Mouse (Mus musculus) left cerebral cortex, adult 9 months (tissue): ENCODE results near the gene Hbb-bh2.
"Not testable (repeated sequence)": the region's sequence is repeated elsewhere in the genome, so short reads cannot be mapped to it uniquely, and the experiment has no call there.

ENCODE experiments used
- DNase-seq, 2 experiments: peaks; one replicate each; pipeline ENCODE4 v3.0.0; 2022; ENCODE audit warnings: low spot score in 2 of 2

The Hbb-bh2 gene

DNA sequence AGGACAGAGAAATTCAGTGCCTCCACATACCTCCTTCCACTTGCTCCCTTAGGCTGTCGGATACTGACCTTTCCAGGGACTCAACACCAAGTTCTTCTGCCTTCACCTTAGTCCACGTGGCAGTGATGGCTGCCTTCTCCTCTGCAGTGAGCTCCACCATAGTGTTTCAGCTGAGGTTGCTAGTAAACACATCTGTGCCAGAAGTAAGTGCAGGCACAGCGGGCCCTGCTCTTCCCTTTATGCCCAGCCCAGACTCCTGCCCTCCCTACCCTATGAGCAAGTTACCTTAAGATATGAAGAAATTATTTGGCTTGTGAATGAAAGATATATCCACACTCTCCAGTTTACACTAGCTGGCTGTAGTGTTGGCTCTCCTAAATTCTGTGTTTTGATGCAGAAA lies at the start of gene Hbb-bh2:
Gene Hbb-bh2 (minus strand): TSS at position 253 of the 400 bp plus-strand sequence.
- no peak for DNase-seq

- no peak for DNase-seq
Observed at GRCm38 (mm10) chr7:103886152-103886551, 45.8 kb upstream of the Hbb-bh2 start, which contains the start of gene Olfr66. Gene Olfr66 (minus strand): TSS chr7:103886252.

GRCm38 (mm10) chr7:103877093-103877492 lies 36.8 kb upstream of the Hbb-bh2 start:
- no peak for DNase-seq

DNA sequence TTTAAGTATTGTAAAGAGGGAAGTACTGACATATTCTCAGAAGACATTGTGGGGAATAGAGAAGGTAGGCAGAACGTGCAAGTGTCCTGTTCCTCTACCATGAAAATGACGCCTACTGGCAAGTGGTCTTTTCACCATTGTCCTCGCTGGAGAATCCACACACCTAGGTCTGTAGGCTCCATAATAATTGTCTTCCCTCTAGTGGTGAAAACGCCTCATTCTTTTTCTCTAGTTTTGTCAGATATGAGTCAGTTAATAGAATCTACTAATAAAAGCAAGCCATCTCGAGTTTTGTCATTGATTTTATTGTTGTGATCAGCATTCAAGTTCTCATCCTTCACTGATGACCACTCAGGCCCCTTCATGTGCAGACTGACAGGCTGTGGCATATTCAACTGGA lies 34.1 kb upstream of the Hbb-bh2 start:
- DNase-seq: no peak

GRCm38 (mm10) chr7:103873064-103873463 lies 32.7 kb upstream of the Hbb-bh2 start:
- peak in 1 of 2 experiments; percentile 3 for DNase-seq

GRCm38 (mm10) chr7:103870667-103871066 lies 30.3 kb upstream of the Hbb-bh2 start:
- DNase-seq: no peak

DNA sequence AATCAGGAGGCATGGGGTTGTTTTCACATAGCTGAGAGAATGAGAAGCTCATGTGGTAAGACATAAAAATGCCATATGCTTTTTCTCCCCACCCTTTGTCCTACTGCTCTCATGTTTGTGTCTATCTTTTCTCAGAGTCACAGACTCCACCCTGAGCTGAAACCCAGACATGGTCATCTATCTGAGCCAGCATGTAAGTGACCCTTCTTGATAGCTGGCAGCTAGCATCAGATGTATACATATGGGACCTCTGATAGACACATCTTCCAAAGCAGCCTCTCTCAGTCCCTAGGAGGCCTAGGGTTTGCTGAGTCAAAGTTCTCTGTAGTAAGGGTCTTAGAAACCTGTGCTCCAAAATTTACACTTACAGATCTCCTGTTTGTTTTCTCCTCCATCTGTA lies 25.4 kb upstream of the Hbb-bh2 start:
- DNase-seq: no peak

DNA sequence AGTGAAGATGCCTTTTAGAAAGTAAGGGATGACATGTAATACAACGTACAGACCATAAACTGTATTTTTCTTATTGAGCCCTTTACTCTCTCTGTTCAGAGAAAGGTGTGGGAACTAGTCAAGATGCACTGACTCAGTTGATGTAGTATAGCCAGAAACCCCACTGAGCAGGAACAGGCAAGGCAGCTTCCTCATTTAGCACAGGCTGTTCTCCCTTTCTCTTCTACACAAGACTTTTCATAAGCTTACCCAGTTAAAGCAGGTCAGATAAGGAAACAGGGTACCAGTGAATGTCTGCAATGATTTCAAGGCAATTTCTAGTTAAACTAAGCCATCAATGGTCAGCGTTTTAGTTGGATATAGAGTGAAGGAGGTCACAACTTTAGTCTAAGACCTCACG lies 21.2 kb upstream of the Hbb-bh2 start:
- no peak for DNase-seq

DNA sequence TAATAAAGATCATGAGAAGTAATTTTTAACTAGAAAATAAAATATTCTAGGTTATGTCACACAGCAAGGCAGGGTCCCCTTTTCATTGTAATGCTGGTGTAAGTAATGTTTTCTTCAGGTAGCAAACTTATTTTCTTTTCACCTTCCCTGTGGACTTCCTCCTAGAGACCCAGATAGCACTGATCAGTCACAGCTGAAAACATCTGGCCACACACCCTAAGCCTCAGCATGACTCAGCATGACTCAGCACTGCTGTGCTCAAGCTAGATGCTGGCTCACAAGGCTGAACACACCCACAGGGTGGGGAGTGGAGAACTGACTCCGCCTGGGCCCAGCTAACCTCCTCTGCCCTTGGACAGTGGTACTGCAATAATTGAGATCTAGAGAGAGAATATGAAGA lies 20.5 kb upstream of the Hbb-bh2 start:
- no peak for DNase-seq

DNA sequence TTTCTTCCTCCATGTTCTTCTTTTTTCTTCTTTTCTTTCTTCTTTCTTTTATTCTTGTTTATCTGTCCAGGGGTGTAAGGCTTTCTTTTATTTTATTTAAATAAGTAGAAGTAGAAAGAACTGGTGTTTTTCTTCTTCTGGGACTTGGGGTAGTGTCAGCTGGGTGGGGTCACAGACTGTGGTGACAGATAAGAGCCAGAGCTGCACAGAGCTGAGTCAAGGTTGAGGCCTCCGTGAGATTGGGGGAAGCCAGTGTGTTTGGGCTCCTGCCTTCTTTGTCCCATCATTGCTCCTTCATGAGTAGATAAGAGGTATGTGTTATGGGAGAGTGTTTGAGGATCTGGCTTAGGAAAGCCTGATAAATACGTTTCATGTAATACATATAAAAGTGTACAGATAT lies 18.8 kb upstream of the Hbb-bh2 start:
- DNase-seq: no peak

GRCm38 (mm10) chr7:103854669-103855068 lies 14.3 kb upstream of the Hbb-bh2 start:
- no peak for DNase-seq

DNA sequence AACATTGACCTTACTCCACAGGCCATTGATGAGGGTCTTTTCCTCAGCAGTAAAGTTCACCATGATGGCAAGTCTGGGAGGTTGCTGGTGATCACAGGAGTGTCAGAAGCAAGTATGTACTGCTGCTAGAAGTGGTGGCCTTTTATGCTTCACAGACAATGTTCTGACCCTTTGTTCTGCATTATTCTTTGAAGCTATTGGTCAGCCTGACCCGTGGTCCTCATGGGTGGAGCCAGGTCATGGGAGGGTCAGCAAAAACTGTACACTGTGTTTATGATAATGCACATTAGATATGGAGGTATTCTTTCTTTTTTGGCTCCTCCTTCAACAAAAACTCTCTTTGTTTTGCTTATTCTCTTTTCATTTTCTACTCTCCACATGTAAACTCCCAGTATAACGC lies 12.8 kb upstream of the Hbb-bh2 start, which contains the start of gene Hbb-y:
Gene Hbb-y (minus strand): TSS at position 127 of the 400 bp plus-strand sequence.
- DNase-seq: no peak

DNA sequence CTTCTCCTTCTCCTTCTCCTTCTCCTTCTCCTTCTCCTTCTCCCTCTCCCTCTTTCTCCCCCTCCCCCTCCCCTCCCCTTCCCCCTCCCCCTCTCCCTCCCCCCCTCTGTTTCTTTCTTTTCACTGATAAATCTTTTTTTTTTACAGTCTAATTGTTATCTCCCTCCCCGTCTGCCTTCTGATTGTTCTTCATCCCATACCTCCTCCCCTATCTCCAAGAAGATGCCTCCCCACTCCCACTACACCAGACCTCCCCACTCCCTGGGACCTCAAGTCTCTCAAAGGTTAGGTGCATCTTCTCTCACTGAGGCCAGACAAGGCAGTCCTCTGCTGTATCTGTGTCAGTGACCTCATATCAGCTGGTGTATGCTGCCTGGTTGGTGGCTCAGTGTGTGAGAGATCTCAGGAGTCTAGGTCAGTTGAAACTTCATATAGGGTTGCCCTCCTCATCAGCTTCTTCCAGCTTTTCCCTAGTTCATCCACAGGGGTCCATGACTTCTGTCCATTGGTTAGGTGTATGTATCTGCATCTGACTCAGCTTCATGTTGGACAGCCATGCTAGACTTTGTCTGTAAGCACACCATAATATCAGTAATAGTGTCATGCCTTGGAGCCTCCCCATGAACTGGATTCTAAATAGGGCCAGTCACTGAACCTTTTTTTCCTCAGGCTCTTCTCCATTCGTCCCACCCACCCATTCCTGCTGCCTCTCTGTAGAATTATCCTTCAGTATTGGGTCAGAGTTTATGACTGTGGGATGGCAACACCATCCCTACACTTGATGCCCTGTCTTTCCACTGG lies 4.4 kb upstream of the Hbb-bh2 start:
- DNase-seq: no peak

DNA sequence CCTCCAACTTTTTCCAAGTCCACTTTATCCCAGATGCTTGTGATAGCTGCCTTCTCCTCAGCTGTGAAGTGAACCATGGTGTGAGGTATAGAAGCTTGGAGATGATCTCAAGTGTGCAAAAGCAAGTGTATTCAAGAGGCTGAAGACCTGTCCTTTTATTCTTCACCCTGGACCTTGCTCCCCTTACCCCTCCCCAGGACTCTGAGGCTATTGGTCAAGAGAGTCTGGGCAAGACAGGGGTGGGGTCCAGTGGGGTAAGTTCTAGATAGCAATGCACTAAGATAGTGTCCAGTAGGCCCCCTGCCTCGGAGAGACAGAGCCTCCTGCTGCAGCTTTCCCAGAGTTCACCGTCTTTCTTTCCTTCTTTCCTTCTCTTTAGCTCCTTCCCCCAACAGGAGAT lies 2.7 kb upstream of the Hbb-bh2 start, which contains the start of gene Hbb-bh1:
Gene Hbb-bh1 (minus strand): TSS at position 131 of the 400 bp plus-strand sequence.
- DNase-seq: no peak

DNA sequence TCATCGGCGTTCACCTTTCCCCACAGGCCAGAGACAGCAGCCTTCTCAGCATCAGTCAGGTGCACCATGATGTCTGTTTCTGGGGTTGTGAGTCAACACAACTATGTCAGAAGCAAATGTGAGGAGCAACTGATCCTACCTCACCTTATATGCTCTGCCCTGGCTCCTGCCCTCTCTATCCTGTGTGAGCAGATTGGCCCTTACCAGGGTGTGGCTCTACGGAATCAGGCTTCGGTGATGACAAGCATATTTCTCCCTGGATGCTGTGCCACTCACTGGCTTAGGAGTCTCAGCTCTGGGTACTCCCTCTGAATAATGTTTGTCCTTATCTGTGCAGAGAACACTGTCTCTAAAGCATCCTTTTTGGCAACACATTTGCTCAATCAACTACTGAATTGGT lies 12.5 kb downstream of the Hbb-bh2 start, which contains the start of gene Hbb-bs:
Gene Hbb-bs (minus strand): TSS at position 289 of the 400 bp plus-strand sequence.
- DNase-seq: no peak

GRCm38 (mm10) chr7:103827139-103827538 lies 13.2 kb downstream of the Hbb-bh2 start:
- DNase-seq: not testable (repeated sequence)

- DNase-seq: no peak
Observed at GRCm38 (mm10) chr7:103826255-103826887, 13.9 kb downstream of the Hbb-bh2 start.

DNA sequence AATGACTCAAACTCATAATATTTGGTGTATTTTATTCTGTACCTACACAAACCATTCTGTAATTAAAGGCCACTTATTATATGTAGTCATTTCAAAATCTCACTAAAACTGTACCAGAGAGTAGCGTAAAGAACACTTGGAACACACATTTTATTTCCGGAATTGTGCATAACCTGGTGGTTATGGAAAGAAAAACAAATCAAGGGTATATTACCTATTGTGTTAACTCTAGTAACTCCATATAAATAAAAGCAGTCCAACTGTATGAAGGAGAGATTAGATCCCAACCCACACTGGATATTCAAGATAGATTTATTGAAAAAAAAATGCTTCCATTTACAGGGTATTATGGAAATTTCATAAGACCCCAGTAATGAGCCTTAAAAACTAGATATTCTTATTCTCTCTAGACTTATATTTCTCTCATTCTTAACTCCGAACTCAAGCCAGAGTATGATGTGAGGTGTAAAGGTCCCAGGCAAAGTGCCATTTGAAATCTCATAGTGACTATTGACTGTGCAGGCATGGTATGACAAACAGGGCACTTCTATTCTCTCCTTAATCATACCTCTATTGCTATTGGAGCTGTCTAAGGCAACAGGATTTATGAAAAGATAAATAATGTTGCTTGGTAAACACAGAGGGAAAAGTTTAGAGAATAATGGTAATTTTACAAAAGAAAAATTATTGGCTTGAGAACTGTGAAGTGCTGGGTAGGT lies 14.6 kb downstream of the Hbb-bh2 start:
- no peak for DNase-seq

DNA sequence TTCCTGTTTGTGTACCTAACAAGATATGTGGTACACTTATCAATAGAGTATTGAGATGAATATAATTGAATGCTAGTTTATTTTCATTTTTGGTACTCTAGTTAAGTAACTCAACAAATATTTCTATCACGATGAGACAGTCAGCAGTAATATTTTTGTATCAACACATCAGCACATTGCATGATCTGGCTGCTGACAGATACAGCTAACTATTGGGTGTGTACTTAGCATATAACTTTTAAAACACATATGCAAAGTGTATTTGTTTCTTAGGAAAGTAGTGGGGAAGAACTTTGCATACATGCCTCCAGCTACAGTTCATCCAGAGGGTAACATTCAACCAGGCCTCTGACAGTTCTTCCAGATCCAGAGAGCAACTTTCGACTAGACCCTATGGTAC lies 15.7 kb downstream of the Hbb-bh2 start:
- no peak for DNase-seq

- DNase-seq: not testable (repeated sequence)
Observed at GRCm38 (mm10) chr7:103815085-103815484, 25.2 kb downstream of the Hbb-bh2 start.

DNA sequence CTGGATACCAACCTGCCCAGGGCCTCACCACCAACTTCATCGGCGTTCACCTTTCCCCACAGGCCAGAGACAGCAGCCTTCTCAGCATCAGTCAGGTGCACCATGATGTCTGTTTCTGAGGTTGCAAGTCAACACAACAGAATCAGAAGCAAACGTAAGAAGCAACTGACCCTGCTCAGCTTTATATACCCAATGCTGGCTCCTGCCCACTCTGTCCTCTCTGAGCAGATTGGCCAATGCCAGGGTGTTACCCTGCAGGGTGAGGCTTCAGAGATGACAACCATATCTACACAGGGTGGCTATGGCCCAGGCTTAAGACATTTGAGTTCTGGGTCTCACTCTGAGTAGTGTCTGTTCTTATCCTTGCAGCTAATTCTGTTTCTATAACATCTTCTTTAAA lies 26.6 kb downstream of the Hbb-bh2 start, which contains the start of gene Hbb-bt:
Gene Hbb-bt (minus strand): TSS at position 231 of the 400 bp plus-strand sequence.
- no peak for DNase-seq

DNA sequence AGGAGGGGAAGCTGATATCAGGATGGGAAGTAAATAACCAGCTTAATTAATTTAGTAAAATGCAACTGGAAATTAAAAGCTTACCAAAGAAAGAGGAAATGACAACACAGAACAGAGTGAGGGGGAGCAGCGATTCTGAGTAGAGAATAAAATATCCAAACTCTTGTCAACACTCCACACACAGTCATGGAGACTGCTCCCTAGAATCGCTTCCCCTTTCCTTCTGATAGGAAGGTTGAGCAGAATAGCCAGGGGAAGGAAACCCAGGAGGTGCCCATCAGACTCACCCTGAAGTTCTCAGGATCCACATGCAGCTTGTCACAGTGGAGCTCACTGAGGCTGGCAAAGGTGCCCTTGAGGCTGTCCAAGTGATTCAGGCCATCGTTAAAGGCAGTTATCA lies 27.2 kb downstream of the Hbb-bh2 start:
- not testable (repeated sequence) for DNase-seq
